Mouse (Mus musculus) embryonic fibroblast, embryonic 13.5 days (primary cell): ENCODE results near the gene Naa40.

Source experiments
- CTCF ChIP-seq: IDR thresholded peaks from 2 replicates; pipeline ENCODE4 v1.5.1; 2011; ENCODE audit warnings: mild to moderate bottlenecking, control low read depth, low read length, moderate library complexity, borderline replicate concordance; ENCODE audit not compliant: insufficient read depth
- POLR2A ChIP-seq: IDR thresholded peaks from 2 replicates; pipeline ENCODE4 v1.6.1; 2011; ENCODE audit warnings: low read depth, mild to moderate bottlenecking, control low read depth, low read length, moderate library complexity

GRCm38 (mm10) chr19:7196741-7197270 lies 44.2 kb downstream of the Naa40 start:
- no peak for TF ChIP-seq CTCF
- TF ChIP-seq POLR2A = no peak
